Mouse (Mus musculus) hindbrain, embryonic 10.5 days (tissue): ENCODE results near the gene Celf1. TPM values are rescaled to one million over a fixed set of nuclear protein-coding genes. Genes with fewer than 3 reads are reported as not detected.
"Not testable (repeated sequence)": the region's sequence is repeated elsewhere in the genome, so short reads cannot be mapped to it uniquely, and the experiment has no call there.

Source experiments
- DNase-seq: peaks from one replicate; pipeline ENCODE4 v3.0.0-alpha.2; 2017; ENCODE audit warnings: low spot score
- H3K27ac ChIP-seq: fragments of 300-500 bp; sonication (generic); 2 replicates; pipeline ENCODE4 v1.5.1; 2016; ENCODE audit warnings: mild to moderate bottlenecking, moderate library complexity
- H3K27me3 ChIP-seq: fragments of 300-500 bp; sonication (generic); 2 replicates; pipeline ENCODE4 v1.6.1; 2016; ENCODE audit warnings: mild to moderate bottlenecking; ENCODE audit not compliant: poor library complexity, insufficient read depth, severe bottlenecking
- H3K36me3 ChIP-seq: fragments of 300-500 bp; sonication (generic); 2 replicates; pipeline ENCODE4 v1.6.1; 2016; ENCODE audit warnings: mild to moderate bottlenecking, moderate library complexity
- H3K4me1 ChIP-seq: fragments of 300-500 bp; sonication (generic); replicated peaks from 2 replicates; pipeline ENCODE4 v1.6.1; 2016; ENCODE audit warnings: mild to moderate bottlenecking
- H3K4me3 ChIP-seq: fragments of 300-500 bp; sonication (generic); 2 replicates; pipeline ENCODE4 v1.5.1; 2016; ENCODE audit warnings: mild to moderate bottlenecking, moderate library complexity
- H3K9me3 ChIP-seq: fragments of 300-500 bp; sonication (generic); 2 replicates; pipeline ENCODE4 v1.6.1; 2016; ENCODE audit warnings: mild to moderate bottlenecking, moderate library complexity
- WGBS: fragments of 180-500 bp; shearing (Covaris S2); methylation state at CpG from one replicate; pipeline ENCODE4 v1.1.7; 2016; 5-methylcytosine and 5-hydroxymethylcytosine counted together
- polyA plus RNA-seq: library from polyadenylated mRNA; unstranded; fragments of >200 nt; fragmentation: Nextera tagmentation; extraction: Ambion mirVana; gene quantifications from 2 replicates; pipeline ENCODE4 v1.2.1, GENCODE M21; 2016

Gene Celf1
- polyA plus RNA-seq, 1 experiment from 2014 or later, result 129 TPM

DNA sequence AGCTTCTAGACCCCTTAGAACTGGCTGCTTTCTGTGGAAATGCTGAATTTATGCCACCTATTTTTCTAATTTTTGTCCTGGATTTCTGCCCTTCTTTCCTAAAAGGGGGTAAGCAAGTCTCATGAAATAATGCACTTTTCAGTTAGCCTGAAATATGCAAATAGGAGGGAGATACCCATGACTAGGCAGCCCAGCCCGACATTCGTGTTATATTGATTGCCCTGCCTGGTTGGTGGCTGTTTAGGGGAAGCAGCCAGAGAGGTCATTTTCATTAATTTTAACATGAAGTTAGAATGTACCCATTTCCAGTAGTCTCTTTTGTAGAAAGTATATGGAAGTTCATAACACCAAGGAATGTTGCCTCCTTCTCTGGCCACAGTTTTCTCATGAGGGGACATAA, 73.7 kb downstream of the Celf1 start:
- peaks cover 97% of the 10 kb centered on the region for H3K36me3 ChIP-seq

DNA sequence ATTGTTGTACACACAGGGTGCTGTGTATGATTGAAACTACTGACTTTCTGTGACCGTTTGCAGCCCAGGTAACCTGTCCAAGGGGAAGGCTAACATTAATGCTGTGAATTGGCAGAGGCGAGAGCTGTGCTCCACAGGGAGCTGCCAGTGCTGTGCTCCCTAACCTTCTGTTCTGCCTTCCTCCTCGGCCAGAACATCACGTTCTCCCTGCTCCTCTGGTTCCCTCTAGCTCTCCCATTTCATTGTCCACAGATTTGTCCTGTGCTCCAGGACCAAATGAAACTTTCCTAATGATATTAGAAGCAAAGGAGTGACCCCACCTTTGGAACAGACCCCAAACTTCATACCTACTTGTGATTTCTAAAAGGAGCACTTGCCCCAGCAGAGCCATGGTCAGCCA, 75.2 kb downstream of the Celf1 start:
- no peak for DNase-seq
- H3K4me1 ChIP-seq, result peaks cover 6% of the 10 kb centered on the region; the same call in 1 of the 2 replicates
- no peak overlapping the region for H3K4me3 ChIP-seq
- 83% methylated on average over 4 of the region's 4 CpGs for WGBS
- H3K27ac ChIP-seq, result no peak overlapping the region
- no peaks in the 10 kb centered on the region for H3K9me3 ChIP-seq
- H3K27me3 ChIP-seq, result no peaks in the 10 kb centered on the region
- H3K36me3 ChIP-seq, result peaks cover 95% of the 10 kb centered on the region

More for the DNA sequence above, 73.7 kb downstream of the Celf1 start:
- H3K27ac ChIP-seq, result no peak overlapping the region
- H3K9me3 ChIP-seq, result no peaks in the 10 kb centered on the region
- H3K27me3 ChIP-seq, result no peaks in the 10 kb centered on the region
- peaks cover 6% of the 10 kb centered on the region; the same call in 1 of the 2 replicates for H3K4me1 ChIP-seq
- 93% methylated on average over 2 of the region's 2 CpGs for WGBS
- DNase-seq, result no peak
- H3K4me3 ChIP-seq, result no peak overlapping the region

GRCm38 (mm10) chr2:91018061-91018788, 78.0 kb downstream of the Celf1 start:
- H3K4me1 ChIP-seq, result peaks cover 6% of the 10 kb centered on the region; the same call in 1 of the 2 replicates
- no peak overlapping the region for H3K27ac ChIP-seq
- no peak overlapping the region for H3K4me3 ChIP-seq
- H3K9me3 ChIP-seq, result no peaks in the 10 kb centered on the region
- no peak for DNase-seq
- WGBS, result 92% methylated on average over 8 of the region's 8 CpGs
- no peaks in the 10 kb centered on the region for H3K27me3 ChIP-seq
- H3K36me3 ChIP-seq, result peaks cover 73% of the 10 kb centered on the region

GRCm38 (mm10) chr2:91019911-91020310, 79.7 kb downstream of the Celf1 start:
- no peak overlapping the region for H3K4me3 ChIP-seq
- H3K27me3 ChIP-seq, result no peaks in the 10 kb centered on the region
- peaks cover 6% of the 10 kb centered on the region; the same call in 1 of the 2 replicates for H3K4me1 ChIP-seq
- no peaks in the 10 kb centered on the region for H3K9me3 ChIP-seq
- H3K36me3 ChIP-seq, result peaks cover 56% of the 10 kb centered on the region
- 95% methylated on average over 3 of the region's 3 CpGs for WGBS
- no peak overlapping the region for H3K27ac ChIP-seq
- no peak for DNase-seq

DNA sequence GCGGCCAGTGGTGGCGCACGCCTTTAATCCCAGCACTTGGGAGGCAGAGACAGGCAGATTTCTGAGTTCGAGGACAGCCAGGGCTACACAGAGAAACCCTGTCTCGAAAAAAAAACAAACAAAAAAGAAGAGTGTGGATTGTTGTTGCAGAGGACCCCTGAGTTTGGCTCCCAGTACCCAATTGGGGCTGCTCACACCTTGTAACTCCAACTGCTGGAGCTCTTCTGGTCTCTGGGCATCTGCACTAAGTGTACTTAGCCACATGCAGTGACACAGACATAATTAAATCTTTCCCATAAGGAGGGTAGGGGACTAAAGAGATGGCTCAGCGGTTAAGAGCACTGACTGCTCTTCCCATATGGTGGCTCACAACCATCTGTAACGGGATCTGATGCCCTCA, 82.1 kb downstream of the Celf1 start:
- H3K36me3 ChIP-seq, result peaks cover 34% of the 10 kb centered on the region

GRCm38 (mm10) chr2:91023131-91023530, 82.9 kb downstream of the Celf1 start:
- H3K36me3 ChIP-seq, result peaks cover 26% of the 10 kb centered on the region
- H3K4me3 ChIP-seq, result no peak overlapping the region
- DNase-seq, result no peak
- peaks cover 3% of the 10 kb centered on the region; the same call in 1 of the 2 replicates for H3K4me1 ChIP-seq
- 59% methylated on average over 2 of the region's 2 CpGs for WGBS
- no peak overlapping the region for H3K27ac ChIP-seq
- no peaks in the 10 kb centered on the region for H3K27me3 ChIP-seq
- no peaks in the 10 kb centered on the region for H3K9me3 ChIP-seq

More for the DNA sequence above, 82.1 kb downstream of the Celf1 start:
- not testable (repeated sequence) for DNase-seq, H3K4me3 ChIP-seq, H3K4me1 ChIP-seq, H3K27ac ChIP-seq, H3K27me3 ChIP-seq, H3K9me3 ChIP-seq
- WGBS, result 91% methylated on average over 7 of the region's 7 CpGs

DNA sequence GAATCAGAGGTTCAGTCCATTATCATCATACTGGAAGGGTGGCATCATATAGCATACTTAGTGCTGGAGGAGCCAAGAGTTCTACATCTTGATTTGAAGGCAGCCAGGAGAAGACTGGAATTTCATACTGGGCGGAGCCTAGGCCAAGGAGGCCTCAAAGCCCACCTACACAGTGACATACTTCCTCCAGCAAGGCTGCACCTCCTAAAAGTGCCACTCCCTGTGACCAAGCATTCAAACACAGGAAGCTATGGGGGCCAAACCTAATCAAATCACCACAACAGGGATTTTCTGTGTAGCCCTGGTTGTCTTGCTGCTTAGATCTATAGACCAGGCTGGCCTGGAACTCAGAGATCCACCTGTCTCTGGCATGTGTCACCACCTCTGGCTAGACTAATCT, 83.8 kb downstream of the Celf1 start:
- H3K4me1 ChIP-seq, result peaks cover 7% of the 10 kb centered on the region; the same call in 1 of the 2 replicates
- DNase-seq, result no peak
- H3K27me3 ChIP-seq, result no peaks in the 10 kb centered on the region
- H3K4me3 ChIP-seq, result no peak overlapping the region
- H3K9me3 ChIP-seq, result no peaks in the 10 kb centered on the region
- peaks cover 19% of the 10 kb centered on the region for H3K36me3 ChIP-seq
- 89% methylated on average over 1 of the region's 1 CpGs for WGBS
- no peak overlapping the region for H3K27ac ChIP-seq

- WGBS, result 96% methylated on average over 1 of the region's 1 CpGs
These were observed 84.9 kb downstream of the Celf1 start for GRCm38 (mm10) chr2:91025081-91025516.

DNA sequence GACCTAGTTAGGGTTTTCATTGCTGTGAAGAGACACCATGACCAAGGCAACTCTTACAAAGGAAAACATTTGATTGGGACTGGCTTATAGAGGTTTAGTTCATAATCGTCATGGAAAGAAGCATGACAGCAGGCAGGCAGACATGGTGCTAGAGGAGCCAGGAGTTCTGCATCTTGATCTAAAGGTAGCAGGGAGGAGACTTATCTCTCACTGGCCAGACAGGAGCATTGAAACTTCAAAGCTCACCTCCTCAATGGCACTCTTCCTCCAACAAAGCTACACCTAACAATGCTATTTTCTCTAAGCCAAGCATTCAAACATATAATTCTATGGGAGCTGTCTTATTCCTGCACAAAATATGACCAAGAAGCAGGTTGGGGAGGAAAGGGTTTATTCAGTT, 86.3 kb downstream of the Celf1 start:
- H3K27me3 ChIP-seq, result peaks cover 7% of the 10 kb centered on the region; the same call in 1 of the 2 replicates
- 84% methylated on average over 1 of the region's 1 CpGs for WGBS
- DNase-seq, result no peak
- no peaks in the 10 kb centered on the region; the same call in 1 of the 2 replicates for H3K36me3 ChIP-seq
- no peak overlapping the region for H3K4me3 ChIP-seq
- no peak overlapping the region for H3K27ac ChIP-seq
- H3K9me3 ChIP-seq, result no peaks in the 10 kb centered on the region
- peaks cover 7% of the 10 kb centered on the region; the same call in 1 of the 2 replicates for H3K4me1 ChIP-seq

More at GRCm38 (mm10) chr2:91025081-91025516, 84.9 kb downstream of the Celf1 start:
- peaks cover 9% of the 10 kb centered on the region for H3K36me3 ChIP-seq
- no peaks in the 10 kb centered on the region for H3K27me3 ChIP-seq
- no peak overlapping the region for H3K27ac ChIP-seq
- H3K4me1 ChIP-seq, result peaks cover 7% of the 10 kb centered on the region; the same call in 1 of the 2 replicates
- H3K9me3 ChIP-seq, result no peaks in the 10 kb centered on the region
- no peak for DNase-seq
- H3K4me3 ChIP-seq, result no peak overlapping the region

GRCm38 (mm10) chr2:91027391-91028214, 87.4 kb downstream of the Celf1 start:
- WGBS, result 82% methylated on average over 9 of the region's 9 CpGs
- Histone ChIP-seq H3K4me1 (peaks cover 7% of the 10 kb centered on the region; the same call in 1 of the 2 replicates), H3K27ac (no peak overlapping the region), H3K9me3 (no peaks in the 10 kb centered on the region), H3K36me3 (no peaks in the 10 kb centered on the region), H3K27me3 (peaks cover 7% of the 10 kb centered on the region; the same call in 1 of the 2 replicates), H3K4me3 (no peak overlapping the region)
- DNase-seq, result no peak

DNA sequence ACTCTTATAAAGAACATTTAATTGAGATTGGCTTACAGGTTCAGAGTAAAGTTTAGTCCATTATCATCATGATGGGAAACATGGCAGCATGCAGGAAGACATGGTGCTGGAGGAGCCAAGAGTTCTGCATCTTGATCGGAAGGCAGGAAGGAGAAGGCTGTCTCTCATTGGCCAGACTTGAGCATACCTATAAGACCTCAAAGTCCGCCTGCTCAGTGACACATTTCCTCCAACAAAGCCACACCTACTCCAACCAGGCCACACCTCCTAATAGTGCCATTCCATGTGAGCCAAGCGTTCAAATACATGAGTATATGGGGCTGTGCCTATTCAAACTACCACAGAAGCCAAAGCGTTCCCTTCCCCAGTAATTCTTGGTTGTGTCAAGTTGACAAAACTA, 91.0 kb downstream of the Celf1 start:
- WGBS, result 87% methylated on average over 4 of the region's 4 CpGs
- no peak for DNase-seq
- Histone ChIP-seq H3K27me3 (peaks cover 7% of the 10 kb centered on the region; the same call in 1 of the 2 replicates), H3K4me3 (no peak overlapping the region), H3K27ac (no peak overlapping the region), H3K9me3 (no peaks in the 10 kb centered on the region), H3K4me1 (peaks cover 17% of the 10 kb centered on the region; the same call in 1 of the 2 replicates), H3K36me3 (no peaks in the 10 kb centered on the region)

GRCm38 (mm10) chr2:91033000-91033399, 92.8 kb downstream of the Celf1 start:
- Histone ChIP-seq H3K27ac (no peak overlapping the region), H3K27me3 (peaks cover 7% of the 10 kb centered on the region; the same call in 1 of the 2 replicates), H3K4me1 (peaks cover 15% of the 10 kb centered on the region; the same call in 1 of the 2 replicates), H3K4me3 (no peak overlapping the region), H3K36me3 (no peaks in the 10 kb centered on the region), H3K9me3 (no peaks in the 10 kb centered on the region)
- 21% methylated on average over 3 of the region's 3 CpGs for WGBS
- DNase-seq, result no peak
